Mouse (Mus musculus): ENCODE results near the gene Psma1.

Psma1 gene

DNA sequence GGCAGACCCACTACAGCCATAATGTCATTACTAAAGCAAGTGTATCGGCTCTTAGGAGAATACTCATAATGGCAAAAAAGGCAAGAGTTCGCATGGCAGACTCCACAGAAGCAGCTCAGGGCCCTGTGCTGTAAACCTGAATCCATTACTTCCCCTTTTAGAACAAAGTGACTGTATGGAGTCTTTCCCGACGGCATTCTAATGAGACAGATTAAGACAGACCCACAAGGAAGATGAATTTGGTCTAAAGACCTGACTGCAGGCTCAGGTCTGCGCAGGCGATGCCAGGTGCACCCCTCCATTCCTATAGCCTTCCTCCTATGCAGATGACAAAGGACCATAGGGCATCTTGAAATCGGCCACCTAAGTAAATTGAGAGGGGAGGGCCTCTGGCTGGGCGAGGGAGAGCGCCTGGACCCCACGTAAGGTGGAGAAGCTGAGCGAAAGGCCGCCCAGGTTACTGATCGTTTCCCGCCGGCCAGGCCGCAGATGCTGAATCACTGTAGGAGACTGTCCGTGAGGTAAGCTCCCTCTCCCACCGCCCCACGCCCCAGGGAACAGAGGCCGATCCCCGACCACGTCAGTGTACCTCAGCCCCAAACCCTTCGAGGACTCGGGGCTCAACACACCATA lies 430 bp downstream of the Psma1 start:
- no peak for DNase-seq (ENCODE audit: low spot score)

DNA sequence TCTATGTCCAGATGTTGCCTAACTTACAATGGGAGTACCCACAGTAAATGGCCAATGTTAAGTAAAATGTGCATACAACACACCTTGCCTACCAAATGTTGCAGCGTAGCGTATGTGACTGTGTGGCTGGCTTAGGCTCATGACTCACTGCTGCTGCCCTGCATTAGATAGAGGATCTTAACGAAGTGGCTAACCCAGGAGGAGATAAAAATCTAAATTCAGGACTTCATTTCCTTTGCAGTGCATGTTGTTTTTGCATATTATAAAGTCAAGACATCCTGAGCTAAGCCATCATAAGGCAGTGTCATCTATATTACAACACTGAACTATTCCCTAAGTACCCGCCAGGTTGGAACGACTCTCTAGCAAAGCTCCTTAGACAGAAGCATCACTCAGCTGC lies 7.5 kb downstream of the Psma1 start:
- DNase-seq (ENCODE audit: low spot score): no peak

GRCm38 (mm10) chr7:114253885-114254833 lies 21.8 kb downstream of the Psma1 start, which contains the start of gene Copb1:
TSS of gene Copb1 (minus strand) at chr7:114254711.
- DNase-seq (ENCODE audit: low spot score): peak; percentile 92

- no peak for DNase-seq (ENCODE audit: low spot score)
Measured at GRCm38 (mm10) chr7:114251684-114252083, 24.2 kb downstream of the Psma1 start.

DNA sequence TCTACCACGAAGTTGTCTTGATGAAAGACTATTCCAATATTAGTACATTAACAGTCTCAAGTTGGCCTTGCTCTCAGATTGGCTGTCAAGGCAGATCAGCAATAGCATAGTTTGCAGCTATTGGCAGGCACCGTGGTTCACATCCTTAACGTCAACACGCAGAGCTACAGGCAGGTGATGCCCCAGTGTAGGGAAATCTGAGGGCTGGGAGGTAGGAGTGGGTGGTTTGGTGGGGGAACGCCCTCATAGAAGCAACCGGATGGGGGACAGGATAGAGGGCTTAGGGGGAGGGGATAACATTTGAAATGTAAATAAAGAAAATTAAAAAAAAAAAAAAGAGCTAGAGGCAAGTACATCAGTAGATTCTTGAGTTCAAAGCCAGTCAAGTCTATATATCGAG lies 41.9 kb downstream of the Psma1 start:
- DNase-seq (ENCODE audit: low spot score): no peak

DNA sequence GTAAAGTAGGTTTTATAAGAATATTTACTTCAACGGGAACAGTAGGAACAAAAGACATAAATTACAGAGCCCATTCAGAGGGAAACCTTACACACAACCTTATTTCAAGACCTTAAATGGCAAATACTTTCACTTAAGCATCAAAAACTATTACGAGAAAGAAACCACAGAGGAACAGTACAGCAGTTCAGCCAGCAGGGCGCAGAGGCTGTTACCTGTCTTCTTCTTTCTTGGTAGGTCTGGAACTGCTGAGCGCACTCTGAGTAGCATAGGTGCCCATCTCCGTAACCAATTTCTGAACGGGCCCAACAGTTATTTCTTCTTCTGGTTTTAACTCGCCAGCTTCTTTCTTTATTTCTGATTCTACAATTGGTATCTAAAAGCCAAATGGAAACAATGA lies 42.9 kb downstream of the Psma1 start:
- DNase-seq (ENCODE audit: low spot score): no peak

GRCm38 (mm10) chr7:114231857-114232256 lies 44.1 kb downstream of the Psma1 start:
- no peak for DNase-seq (ENCODE audit: low spot score)

DNA sequence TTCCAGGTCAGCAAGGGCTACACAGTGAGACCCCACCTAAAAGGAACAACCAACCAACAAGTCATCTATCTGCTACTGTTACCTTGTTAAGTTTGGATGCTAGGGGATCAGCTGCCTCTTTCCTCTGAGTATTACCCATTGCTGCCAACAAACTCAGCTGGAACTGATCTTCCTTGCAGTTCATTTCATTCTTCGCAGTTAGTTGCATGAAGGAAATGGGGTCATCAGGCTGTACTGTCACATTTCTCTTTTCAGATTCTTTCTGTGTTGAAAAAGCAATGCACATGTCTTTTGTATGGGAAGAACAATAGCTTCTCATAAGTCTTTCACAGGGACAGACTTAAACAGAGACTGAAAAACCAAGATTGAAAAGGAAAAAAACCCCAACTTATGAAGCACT lies 49.4 kb downstream of the Psma1 start:
- no peak for DNase-seq (ENCODE audit: low spot score)

- DNase-seq (ENCODE audit: low spot score): no peak
Measured at GRCm38 (mm10) chr7:114220433-114220832, 55.5 kb downstream of the Psma1 start.

DNA sequence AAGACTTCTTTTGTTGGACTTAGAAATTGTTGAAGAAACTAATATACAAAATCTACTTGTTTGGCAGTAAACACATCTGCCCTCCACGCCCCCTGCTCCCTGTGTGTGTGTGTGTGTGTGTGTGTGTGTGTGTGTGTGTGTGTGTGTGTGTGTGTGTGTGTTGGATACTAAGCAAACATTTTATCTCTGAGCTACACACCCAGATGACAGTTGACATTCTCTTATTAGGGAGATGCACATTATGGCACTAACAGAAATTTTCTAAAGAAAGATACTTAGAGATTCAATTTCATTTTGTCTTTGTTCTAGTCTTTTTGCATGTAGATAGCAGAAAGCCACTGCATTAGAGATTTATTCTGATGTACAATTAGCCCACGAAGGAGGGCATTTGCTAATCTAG lies 59.0 kb downstream of the Psma1 start:
- no peak for DNase-seq (ENCODE audit: low spot score)
